Mouse (Mus musculus) heart, adult 11 months (tissue): ENCODE measurements around the gene Chst8.

Experiments used
- DNase-seq: peaks from one replicate; pipeline ENCODE4 v3.0.0; 2022

Gene Chst8

DNA sequence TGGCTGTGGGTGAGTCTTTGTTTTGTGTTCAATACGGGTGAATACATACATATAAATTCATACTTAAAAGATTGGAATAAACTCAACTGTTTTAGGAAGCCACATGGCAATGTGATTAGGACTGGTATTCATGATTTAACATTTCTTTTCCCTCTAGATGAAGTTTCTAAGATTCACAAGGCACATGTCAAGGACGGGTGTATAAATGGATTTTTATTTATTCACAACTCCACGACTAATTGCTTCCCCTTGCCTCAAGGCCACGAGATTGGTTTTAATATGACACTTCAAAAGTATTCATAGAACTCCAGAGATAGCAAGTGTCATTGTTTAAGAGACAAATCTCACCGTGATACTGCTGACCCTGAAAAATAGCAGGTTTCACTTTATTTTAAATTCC lies 155.9 kb downstream of the Chst8 start, which contains the start of gene Kctd15:
Gene Kctd15 (minus strand): TSS at position 101 of the 400 bp plus-strand sequence.
- DNase-seq, result no peak

DNA sequence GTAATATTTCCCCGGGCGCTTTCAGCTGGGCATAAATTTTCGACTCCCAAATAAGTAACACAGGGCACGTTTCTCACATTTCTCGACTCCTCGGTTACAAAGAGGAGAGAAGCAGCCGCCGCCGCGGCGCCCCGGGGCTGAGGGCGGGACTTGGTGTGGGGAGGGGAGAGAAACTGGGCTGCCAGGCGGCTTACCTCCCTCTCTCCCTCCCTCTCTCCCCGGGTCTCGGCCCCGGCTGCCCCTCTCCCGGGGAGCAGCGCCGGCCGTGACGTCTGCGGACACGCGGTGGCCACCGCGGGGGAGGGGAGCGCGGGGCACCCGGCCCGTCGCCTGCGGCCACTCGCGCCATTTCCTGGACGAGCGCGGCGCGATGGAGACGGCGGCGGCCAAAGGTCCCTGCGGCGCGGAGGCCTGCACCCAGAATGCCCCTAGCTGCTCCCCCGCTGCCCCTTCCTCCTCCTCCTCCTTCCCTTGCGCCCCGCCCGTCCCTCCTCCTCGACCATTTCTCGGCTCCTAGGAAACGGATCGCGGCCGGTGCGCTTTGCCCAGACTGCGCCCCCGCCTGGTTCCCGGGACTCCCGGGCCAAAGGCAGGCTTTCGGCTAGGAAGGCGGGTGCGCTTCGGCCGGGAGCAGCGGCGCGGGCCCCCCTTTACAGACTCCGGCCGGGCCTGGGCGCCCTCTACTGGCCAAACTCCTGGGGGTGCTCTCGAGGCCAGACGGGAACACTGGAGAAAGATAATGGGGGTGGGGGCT lies 157.2 kb downstream of the Chst8 start:
- peak; percentile 99 for DNase-seq

DNA sequence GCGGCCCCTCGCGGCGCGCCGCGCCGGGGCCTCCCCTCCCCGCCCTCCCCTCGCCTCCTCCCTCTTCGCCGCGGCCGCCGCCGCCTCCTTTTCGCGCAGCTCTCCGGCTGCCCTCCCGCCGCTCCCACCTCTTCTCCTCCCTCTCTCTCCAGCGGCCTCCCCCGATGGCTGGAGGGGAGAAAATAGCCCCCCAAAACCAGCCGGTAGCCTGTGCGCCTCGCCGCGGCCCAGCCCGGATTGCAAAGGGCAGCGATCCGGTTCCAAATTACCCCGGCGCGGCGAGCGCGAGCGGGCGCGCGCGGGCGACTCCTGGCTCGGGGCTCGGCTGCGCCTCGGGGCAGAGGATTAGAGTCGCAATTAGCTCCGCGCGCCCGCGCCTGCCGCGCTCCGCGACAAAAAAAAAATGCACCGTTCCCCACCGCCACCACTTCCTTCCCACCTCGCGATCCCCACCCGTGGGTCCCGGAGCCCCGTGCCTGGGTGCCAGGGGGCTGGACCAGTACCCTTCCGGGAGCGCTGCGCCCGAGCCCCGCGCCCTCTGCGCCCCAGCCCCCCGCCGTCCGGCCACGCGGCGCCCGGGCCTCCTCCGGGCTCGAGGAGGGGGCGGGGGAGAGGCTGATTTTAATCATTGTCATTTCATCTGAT lies 157.9 kb downstream of the Chst8 start:
- peak; percentile 95 for DNase-seq

DNA sequence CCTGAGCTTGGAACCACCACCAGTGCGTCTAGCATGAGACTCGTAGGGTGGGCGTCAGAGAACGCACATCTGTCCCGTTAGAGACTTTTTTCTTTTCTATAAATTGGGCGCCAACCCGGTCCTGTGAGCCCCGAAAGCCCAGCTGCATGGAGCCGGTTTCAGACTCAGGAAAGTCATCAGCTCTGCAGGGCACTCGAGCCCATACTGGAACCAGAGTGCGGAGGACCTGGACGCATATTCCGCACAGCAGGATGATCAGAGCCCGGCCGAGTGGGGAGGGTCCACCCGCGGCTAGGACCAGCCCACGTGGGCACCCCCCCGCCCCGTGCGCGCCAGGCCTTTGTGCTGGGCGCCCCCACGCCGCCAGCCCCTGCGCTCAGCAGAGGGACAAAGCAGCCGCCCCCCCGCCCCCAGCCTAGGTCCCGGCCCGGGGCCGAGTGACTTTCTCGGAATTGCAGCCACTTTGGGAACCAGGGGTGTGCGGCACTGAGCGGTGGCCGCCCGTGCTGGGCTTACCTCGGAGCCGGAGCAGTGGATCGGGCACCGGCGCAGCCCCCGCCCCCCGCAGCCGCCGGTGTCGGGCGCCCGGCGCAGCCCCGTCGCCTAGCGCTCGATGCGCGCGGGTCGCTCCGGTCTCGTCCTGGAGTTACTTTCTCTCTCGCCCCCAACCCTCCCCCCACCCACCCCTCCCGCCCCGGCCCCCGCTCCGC lies 158.6 kb downstream of the Chst8 start:
- DNase-seq, result peak; percentile 92

DNA sequence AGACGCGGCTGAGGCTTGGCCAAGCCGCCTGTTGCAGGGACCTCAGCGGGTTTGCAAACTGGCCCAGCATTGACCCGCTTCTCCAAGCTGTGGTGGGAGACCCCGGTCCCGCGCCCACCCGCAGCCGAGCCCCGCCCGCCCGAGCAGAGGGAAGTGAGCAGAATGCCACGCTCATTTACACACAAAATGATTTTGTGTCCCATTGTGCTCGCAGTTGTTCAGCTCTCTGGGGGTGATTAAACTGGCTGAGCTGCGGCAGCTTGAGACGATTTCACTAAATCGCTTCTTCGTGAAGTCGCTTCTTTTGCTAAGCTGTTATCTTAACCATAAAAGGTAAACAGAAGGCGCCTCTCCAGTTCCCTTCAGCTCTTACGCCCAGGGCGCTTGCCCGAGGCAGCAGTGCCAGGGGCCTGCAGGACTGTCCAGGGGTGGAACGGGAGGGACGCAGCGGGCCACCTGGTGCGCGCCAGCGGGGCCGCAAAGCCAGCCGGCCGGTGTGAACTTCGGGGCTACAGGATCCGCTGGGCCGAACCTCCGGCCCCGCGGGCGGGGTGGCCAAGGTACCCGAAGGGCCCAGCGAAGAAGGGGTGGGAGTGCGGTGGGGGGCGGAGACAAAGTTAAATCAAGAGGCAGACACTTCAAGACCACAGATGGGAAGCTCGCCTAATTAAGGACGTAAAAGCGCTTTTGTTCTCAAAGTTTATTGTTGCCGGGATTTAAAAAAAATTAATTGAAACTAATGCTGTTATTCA lies 159.6 kb downstream of the Chst8 start:
- DNase-seq, result peak; percentile 93

DNA sequence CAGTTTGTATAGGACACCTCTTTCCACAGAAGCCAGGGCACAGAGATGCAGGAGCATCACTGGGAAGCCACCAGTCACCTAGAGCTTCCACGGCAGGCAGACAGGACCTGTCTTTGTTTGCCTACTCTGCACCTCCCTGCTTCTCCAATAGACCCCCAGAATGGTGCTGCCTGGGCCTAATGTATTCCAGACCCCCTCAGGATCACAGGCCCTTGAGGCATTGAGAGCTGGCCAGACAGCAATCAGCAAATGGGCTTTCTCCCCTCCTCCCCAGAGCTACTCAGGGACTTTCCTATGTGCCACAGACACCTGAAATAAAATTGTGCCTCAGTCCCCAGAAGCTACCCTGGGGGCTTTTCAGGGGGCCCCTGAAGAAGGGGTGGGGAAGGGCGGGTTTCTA lies 161.1 kb downstream of the Chst8 start:
- no peak for DNase-seq

DNA sequence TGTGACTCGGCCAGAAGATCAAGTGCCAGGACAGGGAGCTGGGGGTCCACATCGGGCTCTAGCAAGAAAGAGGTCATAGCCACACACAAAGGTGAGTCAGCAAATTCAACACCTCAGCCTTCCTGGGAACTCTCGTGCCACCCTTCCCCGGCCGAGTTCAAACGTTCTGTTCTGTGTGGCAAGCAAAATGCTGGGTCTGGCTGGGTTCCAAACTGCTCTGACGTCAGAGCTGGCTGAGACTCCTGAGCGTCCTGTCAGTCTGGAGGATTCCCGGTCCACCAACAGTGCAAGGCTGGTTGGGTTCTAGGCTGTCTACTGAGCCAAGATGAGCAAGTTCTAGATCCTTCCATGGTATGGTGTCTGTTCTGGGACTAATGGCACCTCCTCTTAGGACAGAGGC lies 165.5 kb downstream of the Chst8 start:
- DNase-seq, result peak; percentile 94

DNA sequence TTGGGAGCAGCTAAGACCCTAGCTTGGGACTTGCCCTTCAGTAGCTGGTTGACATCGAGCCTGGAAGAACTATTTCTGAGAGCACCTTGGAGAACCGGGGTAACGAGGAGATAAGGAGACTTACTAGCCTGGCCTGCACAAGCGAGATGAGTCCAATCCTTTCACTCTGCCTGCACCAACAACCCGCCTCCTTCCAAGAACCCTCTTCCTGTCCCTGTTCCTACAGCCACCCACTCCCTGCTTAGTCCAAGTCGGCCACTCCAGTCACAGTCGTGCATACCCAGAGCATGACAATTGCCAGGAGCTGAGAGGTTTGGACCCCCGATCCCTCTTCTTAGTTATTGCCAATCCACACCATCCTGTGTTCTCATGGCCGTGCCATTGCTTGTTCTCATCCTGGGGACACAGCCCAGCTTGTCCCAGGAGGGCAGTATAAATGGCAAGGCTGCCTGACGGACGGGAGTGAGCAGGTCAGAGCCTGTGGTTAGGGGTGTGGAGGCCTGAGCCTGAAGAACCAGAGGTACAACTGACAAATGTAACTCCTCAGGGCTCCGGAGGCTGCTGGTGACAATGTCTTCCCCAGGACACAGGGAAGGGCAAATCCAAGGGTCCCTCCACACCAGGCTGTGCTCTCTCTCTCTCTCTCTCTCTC lies 166.2 kb downstream of the Chst8 start:
- DNase-seq, result no peak

DNA sequence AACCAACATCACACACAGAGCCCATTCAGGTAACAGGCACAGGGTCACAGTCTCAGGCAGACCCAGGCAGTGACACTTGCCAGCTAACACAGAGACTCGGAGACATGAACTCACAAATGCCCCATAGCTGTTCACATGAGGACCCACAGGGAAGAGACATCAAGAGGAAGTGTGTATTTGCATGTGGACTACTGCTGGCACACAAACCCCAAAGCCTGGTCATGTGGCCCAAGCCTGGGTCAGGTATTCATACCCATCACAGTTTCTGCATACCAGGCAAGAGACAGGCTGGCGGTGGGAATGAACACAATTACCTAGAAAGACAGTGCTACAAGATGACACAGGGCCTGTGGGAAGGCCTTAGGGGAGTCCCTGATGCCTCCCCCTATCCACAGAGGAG lies 166.9 kb downstream of the Chst8 start:
- DNase-seq, result no peak

DNA sequence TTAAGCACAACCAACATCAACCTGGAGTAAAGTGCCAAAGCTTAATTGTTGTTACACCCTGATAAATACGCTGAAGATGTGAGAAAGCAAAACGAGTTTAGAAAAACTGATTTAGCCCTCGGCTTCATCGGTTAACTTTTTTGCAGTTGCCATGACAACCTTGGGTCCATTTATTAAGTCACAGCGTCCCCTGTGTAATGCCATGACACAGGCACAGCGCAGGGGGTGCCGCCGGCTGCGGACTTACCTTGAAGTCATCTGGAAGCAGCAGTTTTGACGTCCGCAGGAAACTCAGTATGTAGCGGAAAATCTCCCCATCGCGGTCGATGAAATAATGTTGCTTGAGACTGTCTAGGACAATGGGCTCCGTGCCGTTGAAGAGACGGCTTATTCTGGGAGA lies 167.9 kb downstream of the Chst8 start:
- DNase-seq, result no peak

DNA sequence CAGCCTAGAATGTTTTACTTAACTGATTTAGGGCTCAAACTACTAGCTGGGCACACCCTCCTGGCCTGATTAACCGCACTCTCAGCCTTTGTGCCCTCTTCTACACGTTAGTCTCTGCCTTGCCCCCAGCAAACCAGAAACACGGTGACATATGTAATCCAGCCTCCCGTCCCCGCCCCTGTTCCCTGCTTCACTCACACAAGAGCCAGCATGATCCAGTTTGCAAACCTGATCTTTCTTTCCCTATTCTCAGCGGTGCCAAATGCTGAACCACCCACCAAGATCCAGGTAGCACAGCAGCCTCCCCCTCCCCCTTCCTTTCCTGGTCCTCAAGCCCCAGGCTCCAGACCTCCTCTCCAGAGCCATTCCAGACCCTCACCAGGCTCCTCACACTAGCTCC lies 169.2 kb downstream of the Chst8 start:
- no peak for DNase-seq

DNA sequence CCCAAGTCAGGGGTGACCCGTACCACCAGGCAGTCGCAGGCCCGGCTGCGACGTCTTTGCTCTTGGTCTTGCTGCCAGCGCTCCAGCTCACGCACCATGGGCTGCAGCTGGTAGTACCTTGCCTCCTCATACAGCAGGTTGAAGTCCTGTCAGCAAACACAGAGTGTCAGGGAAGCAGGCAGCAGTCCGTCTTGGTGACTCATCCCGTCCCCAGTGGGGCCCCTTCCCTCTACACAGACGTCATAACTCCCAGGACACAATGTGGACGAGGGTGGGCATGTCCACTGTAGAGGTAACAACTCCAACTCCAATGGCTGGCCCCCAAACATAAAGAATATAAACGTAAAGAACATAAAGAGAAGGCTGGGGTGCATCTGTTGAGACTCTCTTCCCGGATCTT lies 170.5 kb downstream of the Chst8 start:
- DNase-seq, result no peak

DNA sequence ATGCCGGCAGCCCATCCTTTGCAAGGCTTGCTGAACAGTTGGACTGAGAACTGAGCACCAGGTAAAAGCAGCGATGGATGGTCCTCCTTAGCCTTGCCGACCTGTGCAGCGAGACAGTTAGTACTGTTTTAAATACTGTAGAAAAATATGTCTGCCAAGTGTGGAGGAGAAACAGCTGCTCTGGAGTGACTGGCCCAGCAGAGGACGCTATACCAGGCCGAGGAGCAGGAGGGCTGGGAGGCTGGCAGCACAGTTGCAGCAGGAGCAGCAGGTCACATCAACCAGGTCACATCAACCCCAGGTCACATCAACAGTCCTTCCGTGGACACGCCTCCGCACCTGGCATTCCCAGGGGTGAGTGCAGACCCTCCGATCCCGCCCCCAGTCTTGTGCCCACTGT lies 172.7 kb downstream of the Chst8 start:
- DNase-seq, result no peak

DNA sequence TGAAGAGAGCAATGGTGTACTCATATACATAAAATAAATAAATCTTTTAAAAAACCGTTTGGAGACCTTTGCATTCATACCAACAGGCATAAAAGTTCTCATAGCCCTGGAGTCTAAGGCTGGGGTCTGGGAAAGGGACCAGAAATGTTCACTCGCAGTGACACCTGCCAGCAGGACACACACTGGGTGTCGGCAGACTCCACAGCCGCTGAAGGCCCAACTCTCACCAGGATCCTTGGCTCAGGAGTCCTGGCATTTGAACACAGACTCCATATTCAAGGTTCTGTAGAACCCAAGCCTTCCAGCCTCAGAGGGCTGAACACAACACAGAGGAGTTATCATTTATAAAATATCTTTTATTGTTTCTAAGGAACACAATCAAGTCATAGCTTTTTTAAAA lies 175.8 kb downstream of the Chst8 start:
- no peak for DNase-seq

DNA sequence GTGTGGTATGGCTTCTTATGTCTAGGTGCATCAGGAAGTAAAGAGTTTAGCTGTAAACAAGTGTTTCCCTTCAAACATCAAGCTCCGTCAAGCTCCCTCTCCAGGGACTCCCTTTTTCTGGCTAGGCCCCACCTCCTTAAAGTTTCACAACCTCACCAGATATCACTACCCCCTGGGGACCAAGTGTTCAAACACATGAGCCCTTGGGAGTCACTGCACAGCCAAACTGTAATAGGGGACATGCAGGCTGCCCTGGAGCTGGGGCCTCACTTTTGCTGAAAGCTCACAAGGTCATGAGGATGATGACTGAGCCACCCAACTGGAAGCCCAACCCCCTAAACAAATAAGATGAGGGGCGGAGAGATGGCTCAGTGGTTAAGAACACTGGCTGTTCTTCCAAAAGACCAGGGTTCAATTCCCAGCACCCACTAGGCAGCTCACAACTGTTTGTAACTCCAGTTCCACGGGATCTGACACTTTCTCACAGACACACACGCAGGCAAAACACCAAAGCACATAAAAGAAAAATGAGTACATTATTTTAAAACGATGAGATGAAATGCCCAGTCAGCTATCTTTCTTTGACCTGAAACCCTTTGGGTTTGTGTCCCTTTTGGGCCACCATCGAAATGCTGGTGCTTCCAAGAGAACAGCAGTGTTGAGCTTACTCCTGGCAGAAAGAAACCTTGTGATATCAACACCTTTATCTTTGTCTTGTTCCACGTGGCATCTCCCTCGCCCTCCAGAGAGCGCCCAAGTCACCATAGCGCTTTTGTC lies 179.4 kb downstream of the Chst8 start:
- DNase-seq, result peak; percentile 96

DNA sequence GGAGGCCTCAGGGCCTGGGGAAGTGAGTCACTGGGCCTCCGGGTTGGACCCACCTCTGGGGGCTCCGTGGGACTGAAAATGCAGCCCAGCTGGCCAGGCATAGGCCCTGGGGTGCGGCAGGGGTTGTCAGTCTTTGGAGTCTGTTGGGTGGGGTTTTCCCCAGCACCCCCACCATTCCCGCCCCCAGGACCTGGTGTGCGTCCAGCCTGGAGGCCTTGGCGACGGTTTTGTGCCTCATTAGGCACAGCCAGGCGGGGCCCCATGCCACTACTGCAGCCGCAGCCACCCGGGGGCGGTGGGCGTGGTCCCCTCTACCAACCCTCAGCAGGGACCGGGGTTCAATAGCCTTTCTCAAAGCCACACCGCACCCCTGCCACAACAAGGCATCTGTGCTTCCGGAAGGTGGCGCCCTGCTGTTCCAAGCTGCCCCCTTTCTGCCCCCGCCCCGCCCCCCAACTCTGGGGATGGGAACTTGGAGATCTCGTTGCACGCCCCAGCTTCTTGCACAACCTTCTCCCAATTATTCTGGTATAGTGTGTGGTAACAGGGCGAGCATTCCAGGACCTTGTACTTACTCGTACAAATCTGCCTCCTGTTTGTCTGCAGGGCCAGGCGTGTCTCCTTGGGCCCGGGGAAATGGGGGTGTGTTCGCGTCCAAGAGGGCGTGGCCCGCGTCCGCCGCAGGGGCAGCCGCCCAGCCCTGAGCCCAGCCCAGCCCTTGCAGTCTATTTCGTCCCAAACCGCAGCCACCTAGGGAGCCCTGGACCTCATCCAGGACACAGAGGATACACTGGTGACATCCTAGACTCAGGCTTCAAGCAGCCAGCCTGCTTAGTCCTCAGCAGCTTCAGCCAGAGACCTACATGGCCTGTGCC lies 182.1 kb downstream of the Chst8 start:
- DNase-seq, result peak; percentile 98

DNA sequence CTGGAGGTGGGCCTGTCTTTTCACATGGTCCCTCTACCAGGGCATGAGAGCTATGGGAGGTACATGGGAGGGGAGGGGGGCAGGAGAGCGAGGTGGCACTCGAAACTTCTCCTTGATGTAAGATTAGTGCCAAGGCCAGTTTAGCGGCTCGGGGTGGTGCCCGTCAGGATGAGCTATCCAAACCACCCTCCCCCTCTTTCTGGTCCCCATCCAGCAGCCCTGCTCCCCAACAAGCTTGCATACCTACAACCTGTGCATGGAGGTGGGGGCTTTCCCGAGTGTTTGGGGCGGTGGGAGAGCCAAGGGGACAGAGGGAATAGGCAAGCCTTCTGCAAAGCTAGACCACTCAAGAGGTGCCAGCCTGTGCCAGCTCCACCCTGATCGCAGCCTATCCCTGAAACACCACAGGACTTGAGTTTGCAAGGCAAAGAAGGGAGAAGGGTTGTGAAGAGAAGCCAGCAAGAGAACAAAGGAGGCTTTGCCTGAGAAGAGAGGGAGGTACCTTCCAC lies 182.8 kb downstream of the Chst8 start:
- peak; percentile 92 for DNase-seq
